Mouse (Mus musculus) CD4-positive, CD25-positive, alpha-beta regulatory T cell, adult 4 months (primary cell): ENCODE measurements around the gene Krt15. TPM values are rescaled to one million over a fixed set of nuclear protein-coding genes. Genes with fewer than 3 reads are reported as not detected.

ENCODE experiments used
- ATAC-seq: one replicate; pipeline ENCODE4 v1.8.0; 2017
- polyA plus RNA-seq, 2 experiments: library from polyadenylated mRNA; unstranded; fragments of 100-300 nt; shearing (Covaris generic); gene quantifications; one replicate each; pipeline ENCODE4 v1.2.1; 2017

The Krt15 gene
- polyA plus RNA-seq, result not detected

DNA sequence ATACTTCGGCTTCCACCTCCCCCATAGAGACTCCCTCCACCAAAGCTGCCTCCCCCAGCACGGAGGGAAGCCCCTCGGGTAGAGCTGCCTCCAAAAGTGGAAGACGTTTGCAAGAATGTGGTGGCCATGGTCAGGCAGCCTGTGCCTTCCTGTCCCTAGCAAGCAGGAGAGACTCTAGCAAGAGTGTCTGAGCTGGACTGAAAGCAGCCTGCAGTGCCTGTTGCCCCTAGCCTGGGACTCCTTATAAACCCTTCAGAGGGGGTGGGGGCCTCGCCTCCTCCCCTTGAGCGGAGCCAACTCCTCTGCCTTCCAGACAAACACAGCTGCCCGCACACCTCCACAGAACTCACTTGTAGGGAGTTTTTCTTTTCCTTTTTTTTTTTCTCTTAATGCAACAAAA lies at the start of gene Krt15:
Krt15 (minus strand) TSS at position 198 of the 400 bp plus-strand sequence.
- ATAC-seq, result no peak

DNA sequence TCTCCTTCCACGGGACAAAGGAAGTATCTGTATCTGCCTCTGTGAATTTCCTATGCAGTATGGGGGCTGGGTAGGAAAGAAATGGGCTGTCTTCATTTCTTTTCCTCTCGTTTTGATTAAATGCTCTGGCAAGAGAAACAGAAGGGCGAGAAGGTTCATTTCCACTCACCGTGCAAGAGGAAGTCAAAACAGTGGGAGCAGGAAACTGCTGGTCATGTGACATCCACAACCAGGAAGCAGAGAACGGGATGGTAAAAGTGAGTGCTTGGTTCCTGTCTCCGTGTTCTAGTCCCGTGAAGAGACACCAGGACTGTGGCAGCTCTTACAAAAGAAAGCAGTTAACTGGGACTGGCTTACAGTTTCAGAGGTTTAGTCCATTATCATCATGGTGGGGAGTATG lies 46.0 kb upstream of the Krt15 start:
- no peak for ATAC-seq

DNA sequence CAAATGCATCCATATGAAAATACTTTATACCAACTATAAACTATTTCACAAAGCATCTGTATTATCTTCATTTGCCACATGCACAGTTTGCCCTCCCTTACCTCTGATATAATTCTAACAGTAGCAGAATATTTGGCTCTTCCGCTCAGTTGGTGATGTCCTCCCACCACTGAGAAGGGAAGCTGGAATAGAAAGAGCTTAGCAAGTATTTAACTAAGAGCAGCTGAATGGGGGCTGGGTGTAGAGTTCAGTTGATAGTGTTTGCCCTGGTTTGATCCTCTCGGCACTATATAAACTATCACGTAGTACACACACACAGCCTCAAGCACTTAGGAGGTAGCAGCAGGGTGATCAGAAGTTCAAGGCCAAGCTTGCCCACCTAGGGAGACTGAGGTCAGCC lies 43.5 kb upstream of the Krt15 start:
- no peak for ATAC-seq

DNA sequence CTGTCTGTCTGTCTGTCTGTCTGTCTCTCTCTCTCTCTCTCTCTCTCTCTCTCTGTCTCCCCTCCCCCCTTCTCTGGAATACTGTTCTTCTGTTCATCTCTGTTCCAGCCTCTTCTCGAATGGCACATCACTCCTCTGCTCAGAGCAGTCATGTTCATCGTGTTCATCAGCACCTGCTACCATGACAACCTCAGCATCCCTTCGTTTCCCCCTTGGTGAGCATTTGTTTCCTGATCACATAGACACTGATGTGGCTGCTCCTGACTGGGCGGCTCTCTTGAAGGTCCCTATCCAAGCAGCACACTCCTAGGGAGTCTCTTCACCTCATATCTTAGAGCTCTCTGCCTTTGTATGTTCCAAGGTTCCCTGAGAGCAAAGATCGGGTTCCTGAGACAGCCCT lies 42.6 kb upstream of the Krt15 start:
- ATAC-seq, result no peak

DNA sequence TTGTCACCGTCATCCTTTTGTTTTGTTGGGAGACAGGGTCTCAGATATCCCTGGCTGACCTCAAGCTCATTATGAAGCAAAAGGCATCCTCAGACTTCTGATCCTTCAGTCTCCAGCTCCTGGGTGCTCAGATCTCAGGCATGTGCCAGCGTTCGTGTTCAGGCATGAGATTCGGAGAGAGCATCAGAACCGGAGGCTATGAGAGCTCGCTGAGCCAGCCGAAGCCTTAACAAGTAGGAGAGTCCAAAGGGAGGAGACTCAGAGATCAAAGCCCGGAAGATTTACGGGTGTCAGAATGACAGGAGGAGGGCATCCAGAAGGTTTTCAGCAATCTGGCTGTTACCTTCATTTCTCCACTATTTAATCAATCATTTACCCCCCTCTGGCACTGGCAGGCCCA lies 41.1 kb upstream of the Krt15 start:
- no peak for ATAC-seq

DNA sequence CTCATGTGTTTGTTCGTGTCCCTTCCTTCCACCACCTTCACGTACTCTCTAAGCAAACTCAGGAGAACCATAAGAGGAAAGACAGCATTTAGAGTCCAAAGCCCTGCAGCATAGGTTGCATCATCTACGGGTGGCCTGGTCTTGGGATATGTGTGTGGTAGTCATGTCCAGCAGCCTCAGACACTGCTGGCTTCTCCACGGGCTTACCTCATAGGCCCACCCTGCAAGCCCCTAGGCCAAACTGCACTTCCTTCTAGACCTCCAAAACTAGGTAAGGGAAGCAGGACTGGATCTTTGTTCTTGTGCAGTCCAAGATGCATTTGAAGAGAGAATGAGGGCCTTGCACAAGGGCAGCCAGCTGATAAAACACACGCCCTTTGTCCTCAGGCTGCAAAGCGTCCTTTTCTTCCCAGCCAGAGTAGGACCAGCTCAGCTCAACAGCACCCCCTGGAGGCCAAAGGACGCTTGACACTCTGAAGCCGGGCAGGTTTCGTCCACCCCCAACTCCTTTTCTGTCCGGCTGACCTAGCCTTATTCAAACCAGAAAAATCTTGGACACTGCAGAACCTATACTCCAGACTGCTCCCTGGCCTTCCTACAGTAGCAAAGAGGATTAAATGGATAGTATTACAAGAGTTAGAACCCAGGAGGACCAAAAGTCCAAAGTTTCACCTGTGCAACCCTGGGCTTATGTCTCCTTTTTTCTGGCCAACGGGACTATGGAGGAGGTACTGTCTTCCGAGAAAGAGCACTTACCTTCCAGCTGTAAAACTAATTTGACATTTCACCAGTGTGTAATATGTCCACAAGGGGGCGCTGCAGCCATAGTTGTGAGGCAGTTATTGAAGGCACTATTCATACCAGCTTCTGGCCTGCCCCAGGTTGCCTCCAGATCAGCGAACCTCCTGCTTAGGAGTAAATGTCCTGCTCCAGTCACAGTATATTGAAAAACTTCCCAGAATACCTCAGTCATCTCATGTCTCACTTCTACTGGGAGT lies 33.3 kb upstream of the Krt15 start:
- no peak for ATAC-seq

DNA sequence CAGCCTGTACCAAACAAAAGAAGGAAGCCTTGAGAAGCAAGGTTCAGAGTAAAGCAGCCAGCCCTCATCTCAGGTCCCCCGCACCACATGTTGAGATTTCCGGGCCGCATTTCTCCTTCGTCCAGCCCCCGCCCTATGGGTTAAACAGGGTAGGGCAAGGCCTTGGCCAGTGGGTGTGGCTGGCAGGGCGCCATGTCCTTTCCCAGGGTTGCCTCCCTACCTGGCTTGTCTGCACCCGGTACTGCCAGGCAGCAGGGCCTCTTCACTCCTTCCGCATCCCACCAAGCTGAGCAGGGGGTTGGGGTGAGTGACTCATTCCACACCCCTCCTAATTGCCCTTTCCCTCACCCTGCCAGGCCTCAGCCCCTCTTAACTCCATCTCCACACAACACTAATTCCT lies 32.3 kb upstream of the Krt15 start:
- no peak for ATAC-seq

DNA sequence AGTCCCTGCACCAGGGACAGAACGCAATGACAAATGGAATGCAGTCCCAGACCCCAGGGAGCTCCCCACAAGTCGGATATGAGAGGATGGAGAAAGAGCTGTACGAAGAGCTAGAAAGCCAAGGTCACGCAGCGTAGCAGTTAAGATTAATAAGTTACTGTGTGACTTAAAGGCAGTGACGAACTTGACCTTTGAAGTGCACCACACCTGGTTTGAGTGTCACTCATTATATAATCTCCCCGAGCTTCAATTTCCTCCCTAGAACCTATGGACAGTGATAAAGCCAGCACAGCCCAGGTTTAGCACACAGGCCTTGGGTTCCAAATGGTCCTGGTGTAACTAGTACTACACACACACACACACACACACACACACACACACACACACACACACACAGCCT lies 28.7 kb upstream of the Krt15 start:
- no peak for ATAC-seq

DNA sequence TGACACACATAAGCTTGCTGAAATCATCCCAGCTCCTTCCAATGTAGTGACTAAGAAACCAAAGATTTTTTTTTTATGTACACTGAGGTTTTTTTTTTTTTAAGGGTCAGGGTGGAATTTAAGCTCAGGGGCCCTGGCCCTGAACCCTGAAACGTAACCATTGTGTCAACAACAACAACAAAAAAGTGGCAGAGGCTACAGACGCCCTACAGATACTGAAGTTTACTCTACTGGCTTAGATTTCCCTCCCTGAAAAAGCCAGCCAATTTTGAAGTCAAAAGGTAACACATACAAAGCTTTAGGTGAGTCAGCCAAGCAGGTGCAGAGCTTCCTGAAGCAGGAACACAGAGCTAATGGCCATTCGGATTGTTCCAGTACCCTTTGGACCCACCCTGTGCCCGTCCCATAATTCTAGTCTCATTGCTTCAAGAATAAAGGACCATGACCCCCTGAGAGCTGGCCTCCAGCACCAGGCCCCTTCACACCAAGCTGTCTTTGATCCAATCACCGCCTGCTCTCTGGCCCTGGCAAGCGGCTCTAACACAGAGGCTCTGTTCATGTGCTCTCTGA lies 22.3 kb upstream of the Krt15 start:
- ATAC-seq, result no peak

DNA sequence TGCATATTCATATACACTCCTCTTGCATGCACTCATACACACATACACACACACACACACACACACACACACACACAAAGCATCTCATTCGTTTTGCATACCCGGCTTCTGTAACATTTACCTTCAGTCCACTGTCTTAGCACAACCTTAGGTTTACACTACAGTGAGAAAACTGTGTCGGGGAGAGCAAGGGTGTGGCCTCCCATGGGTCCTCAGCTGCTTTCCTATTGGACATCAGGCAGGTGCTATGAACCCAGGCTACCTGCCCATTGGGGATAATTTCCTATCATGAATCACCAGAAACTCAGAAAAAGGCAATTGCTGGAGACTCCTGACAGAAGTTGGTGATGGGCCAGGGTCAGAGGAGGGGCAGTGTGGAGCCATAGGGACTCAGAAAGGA lies 21.6 kb upstream of the Krt15 start:
- ATAC-seq, result no peak

DNA sequence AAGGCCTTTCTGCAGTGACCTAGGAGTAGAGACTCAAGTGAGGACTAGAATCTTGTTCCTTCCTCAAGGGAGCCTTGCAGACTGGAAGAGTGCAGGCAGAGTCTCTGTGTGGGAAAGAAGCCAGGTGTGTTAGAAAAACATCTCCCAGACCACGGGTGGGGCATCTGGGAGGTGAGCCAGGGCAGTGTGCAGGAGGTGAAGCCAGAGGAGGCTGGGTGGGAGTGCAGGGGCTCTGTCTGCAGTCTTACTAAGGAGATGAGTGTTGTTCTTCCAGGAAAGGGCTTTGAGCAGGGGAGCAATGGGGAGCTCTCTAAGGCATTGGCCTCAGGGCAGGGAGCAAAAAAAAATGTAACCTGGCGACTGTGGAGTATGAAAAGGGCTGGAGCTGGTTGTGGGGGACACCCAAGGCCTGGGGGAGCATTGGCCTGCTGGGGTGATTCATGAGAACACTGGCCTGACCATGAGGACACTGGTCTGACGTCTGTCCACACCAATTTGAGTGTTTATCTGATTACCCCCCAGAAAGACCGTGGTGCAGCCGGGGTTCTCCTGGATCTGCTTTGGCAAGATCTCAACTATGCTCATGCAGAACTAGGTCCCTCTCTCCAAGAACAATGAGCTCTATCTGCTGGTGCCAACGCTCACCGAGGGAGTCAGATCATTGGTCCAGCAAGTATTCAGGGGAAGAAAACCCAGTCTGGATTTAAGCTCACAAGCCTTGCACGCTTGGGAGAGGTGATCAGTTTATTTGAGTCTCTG lies 19.9 kb upstream of the Krt15 start:
- ATAC-seq, result no peak

DNA sequence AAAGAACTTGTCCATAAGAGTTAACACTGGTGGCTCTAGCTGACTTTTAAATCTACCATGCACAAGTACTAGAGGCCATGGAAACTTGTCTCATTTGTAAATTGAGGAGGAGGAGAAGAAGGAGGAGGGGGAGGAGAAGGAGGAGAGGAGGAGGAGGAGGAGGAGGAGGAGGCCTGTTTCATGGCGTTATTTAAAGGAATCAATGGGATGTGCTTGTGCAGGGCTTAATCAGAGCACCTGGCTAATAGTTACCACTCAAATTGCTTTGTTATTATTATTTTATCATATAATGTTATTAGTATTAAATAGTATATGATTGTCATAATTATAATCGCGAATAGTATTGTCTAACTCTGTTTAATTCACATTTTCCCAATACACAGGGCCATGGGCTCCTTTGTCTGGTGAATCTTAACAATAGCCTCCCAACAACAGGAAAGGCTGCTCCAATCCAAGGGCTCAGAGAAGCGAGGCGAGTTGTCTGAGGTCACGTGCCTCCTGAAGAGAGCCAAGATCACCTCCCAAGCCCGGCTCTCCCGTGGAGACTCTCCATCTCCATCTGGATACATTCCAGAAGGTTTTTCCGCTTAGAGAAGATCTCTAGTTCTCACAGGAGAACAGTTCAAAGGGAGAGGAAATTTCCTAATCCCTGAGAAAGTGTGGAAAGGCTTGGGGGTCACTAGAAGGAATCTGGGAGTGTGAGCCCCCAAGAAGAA lies 13.0 kb upstream of the Krt15 start, which contains the start of gene Krt19:
Krt19 (minus strand) TSS at position 51 of the 716 bp plus-strand sequence.
- ATAC-seq, result no peak

DNA sequence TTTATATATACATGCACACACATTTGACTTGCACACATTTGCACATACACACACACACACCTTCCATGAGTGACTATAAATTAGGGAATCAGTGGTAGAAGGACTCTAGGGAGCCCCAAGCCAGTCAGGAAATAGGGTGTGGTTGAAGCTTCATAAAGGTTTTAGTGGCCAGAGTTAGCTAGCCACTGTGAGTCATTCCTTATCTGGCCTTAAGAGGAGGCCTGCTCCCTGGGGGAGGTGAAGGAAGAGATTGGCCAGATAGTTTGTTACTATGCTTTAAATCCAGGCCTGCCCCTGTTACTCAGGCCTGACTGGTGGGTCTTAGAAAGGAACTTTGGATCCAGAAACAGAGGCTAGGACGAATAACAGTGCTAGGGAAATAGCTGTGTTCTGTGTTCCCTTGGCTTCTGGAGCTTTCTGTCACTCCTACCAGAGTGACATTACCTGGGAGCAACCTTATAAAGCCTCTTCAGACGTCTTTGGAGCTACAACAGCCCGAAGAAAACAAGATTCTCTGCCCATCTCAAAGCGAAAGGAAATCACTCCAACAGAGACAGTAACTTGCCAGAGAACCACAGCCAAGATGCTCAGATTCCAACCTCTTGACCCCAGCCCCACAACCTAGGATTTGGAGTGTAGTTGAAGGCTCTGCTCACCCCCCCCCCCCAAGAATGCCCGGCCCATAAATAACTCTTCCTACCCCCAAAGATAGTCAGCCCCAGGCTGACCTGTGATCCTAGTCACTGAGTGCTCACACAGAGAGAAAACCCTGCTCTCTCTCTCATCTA lies 12.0 kb upstream of the Krt15 start:
- ATAC-seq, result no peak

DNA sequence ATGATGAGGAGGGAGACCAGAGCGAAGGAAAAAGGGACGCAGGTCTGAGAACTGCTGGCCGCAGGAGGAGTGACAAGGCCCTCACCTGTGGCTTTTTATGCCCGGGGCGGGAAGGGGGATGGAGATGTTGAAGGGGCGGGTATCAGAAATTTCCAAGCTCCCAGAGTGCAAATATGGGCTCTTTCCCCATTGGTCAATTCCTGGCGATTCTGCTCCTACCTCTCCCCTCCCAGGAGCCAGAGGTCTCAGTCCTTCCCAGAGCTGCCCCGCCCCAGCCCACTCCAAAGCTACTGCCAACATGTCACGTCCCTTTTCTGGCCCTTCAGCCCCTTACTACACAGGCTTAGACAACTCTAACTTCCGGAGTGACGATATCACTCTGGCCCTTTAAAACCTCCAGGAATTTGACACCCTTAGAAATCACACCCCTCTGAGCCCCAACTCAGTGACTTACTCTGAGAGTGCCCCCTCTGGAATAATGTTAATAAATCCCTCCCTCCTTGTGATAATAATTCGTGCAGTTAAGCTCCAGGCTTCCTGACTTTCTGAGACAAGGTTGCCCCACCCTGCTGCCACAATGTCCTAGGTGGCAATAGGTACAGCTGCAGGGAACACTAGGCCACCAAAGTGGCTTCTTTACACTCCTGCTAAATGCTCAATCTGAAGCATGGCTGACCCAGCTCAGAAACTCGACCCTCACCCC lies 10.3 kb upstream of the Krt15 start:
- no peak for ATAC-seq

DNA sequence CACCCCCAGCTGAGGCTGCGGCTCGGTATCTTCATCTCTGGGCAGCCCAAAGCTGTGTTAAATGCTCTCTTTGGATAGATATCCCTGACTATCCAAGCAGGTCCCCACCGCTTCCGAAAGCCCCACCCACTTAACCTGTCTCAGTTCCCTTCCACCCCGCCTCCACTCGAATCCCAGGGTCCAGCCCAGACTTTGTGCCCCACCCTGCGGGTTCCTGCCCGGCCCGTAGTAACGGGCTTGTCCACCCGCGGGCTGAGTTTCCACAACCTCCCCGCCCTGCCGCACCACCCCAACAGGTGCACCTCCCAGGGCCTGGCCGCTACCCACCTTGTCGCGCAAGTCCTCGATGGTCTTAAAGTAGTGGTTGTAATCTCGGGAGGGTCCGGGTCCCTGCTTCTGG lies 9.4 kb upstream of the Krt15 start:
- ATAC-seq, result no peak

DNA sequence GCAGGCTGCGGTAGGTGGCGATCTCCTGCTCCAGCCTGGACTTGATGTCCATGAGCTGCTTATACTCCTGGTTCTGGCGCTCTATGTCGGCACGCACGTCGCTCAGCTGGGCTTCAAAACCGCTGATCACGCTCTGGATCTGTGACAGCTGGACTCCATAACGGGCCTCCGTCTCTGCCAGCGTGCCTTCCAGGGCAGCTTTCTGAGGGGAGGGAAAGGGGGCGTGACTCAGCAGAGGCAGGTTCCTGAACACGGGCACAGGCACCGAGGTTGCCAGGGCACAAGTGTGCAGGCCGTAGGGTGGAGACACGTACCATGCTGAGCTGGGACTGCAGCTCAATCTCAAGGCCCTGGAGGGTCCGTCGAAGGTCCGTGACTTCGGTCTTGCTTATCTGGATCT lies 5.2 kb upstream of the Krt15 start:
- ATAC-seq, result no peak

DNA sequence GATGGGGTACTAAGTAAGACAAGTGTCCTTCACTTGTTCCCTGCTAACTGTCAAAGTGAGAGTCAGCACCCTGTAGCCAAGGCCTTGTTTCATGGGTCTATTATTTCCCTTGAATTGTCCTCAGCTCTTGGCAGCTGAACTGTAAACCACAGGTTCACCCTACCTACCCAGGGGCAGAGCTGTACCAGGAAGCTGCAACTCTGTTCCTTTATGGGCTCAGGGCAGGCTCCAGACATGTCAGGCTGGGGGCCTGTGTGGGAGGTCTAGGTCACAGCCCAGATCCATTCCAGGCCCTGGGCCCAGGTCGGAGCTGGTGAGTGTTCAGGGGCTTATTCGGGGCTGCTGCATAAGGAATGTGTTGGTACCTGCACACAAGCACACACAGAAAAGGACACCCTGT lies 3.7 kb upstream of the Krt15 start:
- ATAC-seq, result no peak

DNA sequence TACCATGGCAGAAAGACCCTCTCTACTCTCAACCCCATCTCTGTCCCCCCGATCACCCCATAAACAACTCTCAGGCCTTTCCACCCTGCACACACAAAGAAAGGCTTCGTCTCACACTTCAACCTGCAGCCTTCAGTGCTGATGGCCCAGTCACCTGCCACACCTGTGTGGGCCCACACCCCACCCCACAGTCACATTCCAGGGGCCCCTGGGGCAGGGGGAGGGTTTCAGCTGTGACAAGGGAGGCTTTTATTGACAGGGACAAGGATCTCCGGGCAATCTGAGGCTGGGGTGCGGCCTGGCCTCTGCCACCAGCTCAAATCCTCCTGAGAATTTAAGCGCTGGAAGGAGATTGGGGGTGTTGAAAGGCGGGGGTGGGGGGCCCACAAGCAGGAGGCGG lies 3.1 kb upstream of the Krt15 start:
- no peak for ATAC-seq

DNA sequence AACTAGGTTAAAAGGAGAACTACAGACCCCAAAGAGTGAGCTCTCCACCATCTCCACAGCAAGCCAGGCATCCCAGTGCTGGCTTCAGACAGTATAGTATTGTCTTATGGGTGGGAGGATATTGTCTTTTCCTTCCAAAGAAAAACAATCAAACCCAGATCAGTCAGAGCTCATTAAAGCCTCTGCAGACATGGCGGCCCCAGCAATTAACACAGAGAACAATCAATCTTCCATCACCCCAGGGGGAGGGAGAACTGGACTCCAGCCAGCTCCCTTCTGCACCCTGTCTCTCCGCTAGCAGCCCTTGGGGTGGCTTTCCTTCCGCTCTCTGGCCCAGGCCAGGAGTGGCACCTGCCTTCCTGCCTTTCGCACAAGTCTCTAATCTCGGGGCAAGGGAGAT lies 2.0 kb upstream of the Krt15 start:
- no peak for ATAC-seq

DNA sequence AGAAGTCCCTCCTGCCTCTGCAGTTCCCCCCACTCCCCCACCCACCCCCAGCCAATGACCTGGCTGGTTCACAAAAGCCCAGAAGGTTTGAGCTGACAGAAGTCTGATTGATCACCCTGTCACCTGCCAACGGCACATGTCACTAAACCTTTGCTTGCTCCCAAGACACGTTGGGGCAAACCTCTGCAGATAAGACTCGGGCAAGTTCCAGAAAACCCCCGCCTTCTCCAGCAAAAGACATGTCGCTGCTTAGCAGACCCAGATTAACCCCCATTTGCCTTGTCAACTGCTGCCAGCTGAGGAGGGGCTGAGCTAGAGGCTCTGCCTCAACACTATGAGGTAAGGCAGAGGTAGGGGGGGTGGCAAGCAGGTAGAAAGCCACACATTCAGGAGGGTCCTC lies 831 bp upstream of the Krt15 start:
- ATAC-seq, result no peak

DNA sequence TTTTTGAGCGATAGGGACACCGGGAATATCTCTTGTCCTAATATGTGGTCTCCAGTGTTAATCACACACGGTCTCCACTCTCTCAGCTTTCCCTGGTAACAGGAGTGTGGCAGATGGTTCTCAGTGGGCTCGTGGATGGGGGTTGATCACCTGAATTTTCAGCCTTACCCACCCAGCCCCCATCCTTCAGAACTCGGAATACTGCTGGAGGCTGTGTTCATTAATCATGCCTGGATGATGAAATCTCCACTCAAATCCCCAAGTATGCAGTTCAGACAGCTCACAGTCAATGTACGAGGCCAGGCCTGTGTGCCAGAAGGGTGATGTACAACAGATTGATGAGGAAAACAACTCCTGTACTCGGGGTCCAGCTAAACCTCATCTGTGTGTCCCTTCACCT lies 10.8 kb downstream of the Krt15 start:
- no peak for ATAC-seq
